Mouse (Mus musculus): ENCODE data around the gene Gm48552.

GRCm38 (mm10) chr10:81406504-81407440 is 18.0 kb downstream of the Gm48552 start:
- TF ChIP-seq CTCF (IDR thresholded peaks at IDR 0.05; ENCODE audit: control insufficient read depth, insufficient read depth, low read length): no peak
- TF ChIP-seq POLR2A (IDR thresholded peaks at IDR 0.05; ENCODE audit: borderline replicate concordance, control insufficient read depth, low read depth, low read length): peak; percentile 12; the same call in 1 of the 2 replicates

Data from bone marrow, adult 2 months (tissue).